8 mouse cellular contexts compared by ENCODE assay signal in the genomic region with DNA sequence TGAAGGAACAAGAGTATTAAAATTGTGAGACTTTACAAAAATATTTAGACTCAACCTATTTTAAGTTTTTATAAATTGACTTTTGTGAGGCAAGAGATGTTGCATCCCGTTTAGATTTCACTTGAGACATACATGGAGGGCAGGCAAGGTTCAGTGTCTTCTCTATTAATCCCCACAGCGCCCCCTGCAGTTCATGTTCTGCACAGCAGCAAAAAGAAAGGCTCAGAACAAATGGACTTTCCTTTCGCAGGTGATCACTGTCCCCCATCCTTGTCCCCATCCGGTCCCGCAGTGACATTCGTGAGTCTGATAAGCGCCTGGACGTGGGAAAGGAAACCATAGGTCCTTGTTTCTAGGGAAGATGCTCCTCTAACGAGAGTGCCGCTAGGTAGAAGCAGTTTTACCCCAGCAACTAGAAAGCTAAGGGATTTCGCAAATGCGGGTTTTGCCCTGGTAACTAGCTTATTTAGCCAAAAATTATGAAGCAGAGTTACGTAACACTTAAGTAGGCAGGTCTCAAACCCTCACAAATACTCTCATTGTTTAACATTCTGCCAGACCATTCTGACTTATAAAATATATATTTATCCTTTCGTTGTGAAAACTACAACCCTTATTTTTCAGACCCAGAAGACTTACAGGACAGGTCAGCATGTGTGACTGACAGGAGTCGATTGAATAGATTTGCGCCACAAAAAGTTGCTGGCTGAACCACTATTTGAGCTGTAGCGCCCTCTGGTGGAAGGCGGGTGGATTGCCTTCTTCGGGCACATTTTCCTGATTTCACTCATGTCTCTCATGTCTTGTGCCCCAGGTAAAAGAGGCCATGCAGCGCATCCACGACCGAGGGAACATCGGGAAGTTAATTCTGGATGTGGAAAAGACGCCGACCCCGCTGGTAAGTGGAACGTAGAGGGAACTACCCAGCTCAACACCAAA. TPM values are rescaled to one million over a fixed set of nuclear protein-coding genes. Genes with fewer than 3 reads are reported as not detected.
DNase-seq lines count a peak whose midpoint lies in the region; ATAC-seq and TF ChIP-seq lines count a peak whose summit lies in the region.

No protein-coding gene starts in this region.

- no peak overlapping the region for H3K4me3 ChIP-seq in hindbrain, postnatal 0 days (ENCODE audit: low read length)
- H3K4me3 ChIP-seq in midbrain, embryonic 10.5 days, result no peak overlapping the region
- H3K4me3 ChIP-seq in small intestine, adult 2 months (ENCODE audit: low read depth, low read length), result no peak overlapping the region

- peaks cover 14% of the 10 kb centered on the region for H3K36me3 ChIP-seq in hindbrain, postnatal 0 days (ENCODE audit: insufficient read depth, low read length)
- peaks cover 11% of the 10 kb centered on the region; the same call in 1 of the 2 replicates for H3K36me3 ChIP-seq in midbrain, embryonic 10.5 days
- H3K36me3 ChIP-seq in small intestine, adult 2 months (ENCODE audit: control insufficient read depth, insufficient read depth, low read length), result no peaks in the 10 kb centered on the region

- H3K9me3 ChIP-seq in hindbrain, postnatal 0 days (ENCODE audit: low read length), result no peaks in the 10 kb centered on the region
- H3K9me3 ChIP-seq in midbrain, embryonic 10.5 days (replicated peaks), result no peaks in the 10 kb centered on the region

- TF ChIP-seq CTCF in hindbrain, postnatal 0 days (IDR thresholded peaks at IDR 0.05; ENCODE audit: low read depth), result peak; percentile 94
- TF ChIP-seq CTCF in small intestine, adult 2 months (IDR thresholded peaks at IDR 0.05; ENCODE audit: extremely low read depth, insufficient read length, insufficient replicate concordance, low read depth, low read length), result peak; percentile 89; the same call in 1 of the 2 replicates

- peak; percentile 32 for ATAC-seq in activated CD4-positive, CD25-positive, alpha-beta regulatory T cell, adult 4 months
- no peak for ATAC-seq in hindbrain, postnatal 0 days
- no peak for ATAC-seq in erythroblast, adult 5-6 weeks (replicated peaks; ENCODE audit: low FRiP score, poor library complexity, severe bottlenecking)

- no peak overlapping the region for H3K27ac ChIP-seq in hindbrain, postnatal 0 days
- no peak overlapping the region for H3K27ac ChIP-seq in midbrain, embryonic 10.5 days (replicated peaks)
- no peak overlapping the region for H3K27ac ChIP-seq in small intestine, adult 2 months (ENCODE audit: insufficient read depth, low read depth, low read length)

- peak; percentile 89 to 94 for DNase-seq in cerebellum, postnatal 36 days
- peak; percentile 32 to 35 for DNase-seq in gastrocnemius, adult 8-10 months (ENCODE audit: low spot score in 2 of 2)
- peak; percentile 87 for DNase-seq in hindbrain, postnatal 0 days (ENCODE audit: low spot score)
- peak; percentile 84 to 87 for DNase-seq in left cerebral cortex, postnatal 14 days (ENCODE audit: low spot score in 2 of 2)
- peak; percentile 74 for DNase-seq in midbrain, embryonic 10.5 days (ENCODE audit: low spot score)

- H3K27me3 ChIP-seq in hindbrain, postnatal 0 days (ENCODE audit: insufficient read depth, low read length), result no peaks in the 10 kb centered on the region
- H3K27me3 ChIP-seq in midbrain, embryonic 10.5 days (ENCODE audit: low read depth, poor library complexity, severe bottlenecking), result no peaks in the 10 kb centered on the region
- no peaks in the 10 kb centered on the region for H3K27me3 ChIP-seq in small intestine, adult 2 months (ENCODE audit: control insufficient read depth, insufficient read depth, low read length)

- no peaks in the 10 kb centered on the region for H3K4me1 ChIP-seq in hindbrain, postnatal 0 days (ENCODE audit: insufficient read depth, low read length)
- 0 out of 2 replicates have a peak, but pooled peaks cover 3% of the 10 kb centered on the region for H3K4me1 ChIP-seq in midbrain, embryonic 10.5 days
- no peaks in the 10 kb centered on the region for H3K4me1 ChIP-seq in small intestine, adult 2 months (ENCODE audit: control insufficient read depth, insufficient read depth, insufficient read length, low read length)

- 35% methylated on average over 27 of the region's 27 CpGs for WGBS in hindbrain, postnatal 0 days
- WGBS in midbrain, embryonic 10.5 days, result 46% methylated on average over 27 of the region's 27 CpGs
- WGBS in small intestine, adult 2 months, result 33% methylated on average over 27 of the region's 27 CpGs

- peak overlapping the region; percentile 33 for H3K4me2 ChIP-seq in hindbrain, postnatal 0 days (ENCODE audit: low read depth, low read length)

- no peak for TF ChIP-seq POLR2A in small intestine, adult 2 months (IDR thresholded peaks at IDR 0.05; ENCODE audit: low read depth, low read length)

- H3K9ac ChIP-seq in hindbrain, postnatal 0 days (replicated peaks; ENCODE audit: low read length), result no peak overlapping the region

- intact Hi-C loops in left cerebral cortex, postnatal 14 days (cut with DNase I), result loop anchor here (1.0 to 10.0 kb wide), 3 partner anchors 288 to 705 kb away; no protein-coding TSS in a partner anchor

RNA-seq across cellular contexts. Expression of a gene that starts 48.6 kb away (rescaled TPM):
- not detected for polyA plus RNA-seq in activated CD4-positive, CD25-positive, alpha-beta regulatory T cell, adult 4 months (2017; shearing (Covaris generic))
- total RNA-seq in gastrocnemius, adult 8-10 months (2022), result not detected
- 0.84 TPM in 1 of 2 replicates, not detected in the other for total RNA-seq in hindbrain, postnatal 0 days (2014; rRNA removed)
- polyA plus RNA-seq in hindbrain, postnatal 0 days (2015; fragmentation: Nextera tagmentation; extraction: Ambion mirVana), result 0.44 TPM in 1 of 2 replicates, not detected in the other
- total RNA-seq in left cerebral cortex, postnatal 14 days (2021), result not detected
- not detected in 2 replicates for polyA plus RNA-seq in midbrain, embryonic 10.5 days (2016; fragmentation: Nextera tagmentation; extraction: Ambion mirVana)
- polyA plus RNA-seq in small intestine, adult 2 months (2012; rRNA removed), result not detected in 2 replicates
- not detected in 2 replicates for total RNA-seq in erythroblast, adult 5-6 weeks (2015; ENCODE audit: low replicate concordance)
- total RNA-seq in erythroblast, adult 5-6 weeks (2017; ENCODE audit: low replicate concordance), result not detected in 2 replicates

Comparison
In these comparisons a context has a peak if more than half of its experiments do, and no peak if none do; other contexts are left out.
1. DNase-seq: peak in every context shown above with its lines; median percentile 92 in cerebellum, postnatal 36 days; 87 in hindbrain, postnatal 0 days; 86 in left cerebral cortex, postnatal 14 days; 74 in midbrain, embryonic 10.5 days; 34 in gastrocnemius, adult 8-10 months.